Mouse (Mus musculus) E14TG2a.4 (cell line): ENCODE results near the gene Cfap36.

Experiments used
- CTCF ChIP-seq: conservative IDR thresholded peaks from 2 replicates; pipeline ENCODE4 v1.5.1; 2014; ENCODE audit warnings: low read length
- NANOG ChIP-seq: IDR thresholded peaks from 2 replicates; pipeline ENCODE4 v1.6.1; 2014; ENCODE audit warnings: borderline replicate concordance, low read length, mixed read lengths
- POU5F1 ChIP-seq: IDR thresholded peaks from 2 replicates; pipeline ENCODE4 v1.6.1; 2014; ENCODE audit warnings: low read length, borderline replicate concordance

- TF ChIP-seq CTCF: no peak
- TF ChIP-seq POU5F1: no peak
- TF ChIP-seq NANOG: no peak
Measured at GRCm38 (mm10) chr11:29179319-29179718, 67.9 kb downstream of the Cfap36 start.
